ENCODE assay signal across 15 mouse cellular contexts in genomic region chr7:118887303-118888055, GRCm38 (mm10). TPM values are rescaled to one million over a fixed set of nuclear protein-coding genes. Genes with fewer than 3 reads are reported as not detected.
DNase-seq lines count a peak whose midpoint lies in the region; ATAC-seq lines count a peak whose summit lies in the region.
"Had no signal": no experiment of that assay in that cellular context is flagged by ENCODE, and none has a peak within 500 bp of the region (broad histone marks: within the 10 kb centered on the region; RNA-seq: fewer than 3 reads in every experiment).

No protein-coding gene starts in this region.

- 0 out of 2 replicates have a peak, but pooled peaks have one; percentile 20 for ATAC-seq in forebrain, embryonic 12.5 days (ENCODE audit: low FRiP score)
- ATAC-seq in forebrain, embryonic 16.5 days = no peak
- ATAC-seq in midbrain, embryonic 11.5 days (ENCODE audit: low FRiP score) = peak; percentile 45; the same call in 1 of the 2 replicates
- no peak for ATAC-seq in midbrain, embryonic 16.5 days
- no peak for ATAC-seq in embryonic facial prominence, embryonic 13.5 days (ENCODE audit: insufficient number of reproducible peaks, insufficient read depth, low FRiP score, low TSS enrichment, low read depth)
- peak; percentile 69; the same call in 1 of the 2 replicates for ATAC-seq in neural tube, embryonic 11.5 days (ENCODE audit: insufficient read depth, low FRiP score, low TSS enrichment)

- no peaks in the 10 kb centered on the region for H3K27me3 ChIP-seq in forebrain, embryonic 12.5 days
- no peaks in the 10 kb centered on the region for H3K27me3 ChIP-seq in forebrain, embryonic 16.5 days (replicated peaks; ENCODE audit: control insufficient read depth, insufficient read depth, low read length)
- no peaks in the 10 kb centered on the region for H3K27me3 ChIP-seq in midbrain, embryonic 11.5 days (ENCODE audit: control insufficient read depth, insufficient read depth, low read length)
- H3K27me3 ChIP-seq in midbrain, embryonic 16.5 days (ENCODE audit: control insufficient read depth, insufficient read depth, low read depth, low read length) = no peaks in the 10 kb centered on the region
- H3K27me3 ChIP-seq in embryonic facial prominence, embryonic 13.5 days = no peaks in the 10 kb centered on the region
- no peaks in the 10 kb centered on the region for H3K27me3 ChIP-seq in neural tube, embryonic 11.5 days (ENCODE audit: control insufficient read depth, insufficient read depth, low read length)
- H3K27me3 ChIP-seq: embryonic facial prominence, embryonic 12.5 days; heart, embryonic 13.5 days had no signal

- no peaks in the 10 kb centered on the region for H3K9me3 ChIP-seq in forebrain, embryonic 12.5 days
- H3K9me3 ChIP-seq in forebrain, embryonic 16.5 days (ENCODE audit: control insufficient read depth, low read length) = no peaks in the 10 kb centered on the region
- H3K9me3 ChIP-seq in midbrain, embryonic 11.5 days (ENCODE audit: control insufficient read depth, low read length) = no peaks in the 10 kb centered on the region
- H3K9me3 ChIP-seq in midbrain, embryonic 16.5 days (replicated peaks; ENCODE audit: control insufficient read depth, low read length, poor library complexity, severe bottlenecking) = no peaks in the 10 kb centered on the region
- H3K9me3 ChIP-seq in embryonic facial prominence, embryonic 13.5 days = no peaks in the 10 kb centered on the region; the same call in 1 of the 2 replicates
- no peaks in the 10 kb centered on the region for H3K9me3 ChIP-seq in neural tube, embryonic 11.5 days (ENCODE audit: control insufficient read depth, low read length)
- H3K9me3 ChIP-seq: embryonic facial prominence, embryonic 12.5 days; G1E; heart, embryonic 13.5 days; megakaryocyte, embryonic 14.5 days had no signal

- H3K4me2 ChIP-seq in forebrain, embryonic 12.5 days = no peak overlapping the region
- H3K4me2 ChIP-seq in forebrain, embryonic 16.5 days (ENCODE audit: low read length) = no peak overlapping the region
- no peak overlapping the region for H3K4me2 ChIP-seq in midbrain, embryonic 11.5 days
- no peak overlapping the region for H3K4me2 ChIP-seq in midbrain, embryonic 16.5 days (ENCODE audit: low read length)
- no peak overlapping the region for H3K4me2 ChIP-seq in embryonic facial prominence, embryonic 13.5 days
- H3K4me2 ChIP-seq in neural tube, embryonic 11.5 days (ENCODE audit: low read depth) = no peak overlapping the region
- H3K4me2 ChIP-seq: embryonic facial prominence, embryonic 12.5 days; heart, embryonic 13.5 days had no signal

- no peak overlapping the region for H3K9ac ChIP-seq in forebrain, embryonic 12.5 days
- no peak overlapping the region for H3K9ac ChIP-seq in forebrain, embryonic 16.5 days (replicated peaks; ENCODE audit: low read depth, low read length)
- H3K9ac ChIP-seq in midbrain, embryonic 11.5 days (ENCODE audit: low read length) = no peak overlapping the region
- no peak overlapping the region for H3K9ac ChIP-seq in midbrain, embryonic 16.5 days (ENCODE audit: low read depth, low read length)
- H3K9ac ChIP-seq in embryonic facial prominence, embryonic 13.5 days = no peak overlapping the region
- no peak overlapping the region for H3K9ac ChIP-seq in neural tube, embryonic 11.5 days (ENCODE audit: low read length)
- H3K9ac ChIP-seq: embryonic facial prominence, embryonic 12.5 days; heart, embryonic 13.5 days had no signal

- no peak overlapping the region for H3K4me3 ChIP-seq in forebrain, embryonic 12.5 days (replicated peaks)
- H3K4me3 ChIP-seq in forebrain, embryonic 16.5 days (replicated peaks; ENCODE audit: low read length) = no peak overlapping the region
- no peak overlapping the region for H3K4me3 ChIP-seq in midbrain, embryonic 11.5 days (ENCODE audit: low read depth, low read length)
- no peak overlapping the region for H3K4me3 ChIP-seq in midbrain, embryonic 16.5 days (ENCODE audit: low read depth, low read length)
- H3K4me3 ChIP-seq in embryonic facial prominence, embryonic 13.5 days = no peak overlapping the region
- H3K4me3 ChIP-seq in neural tube, embryonic 11.5 days (ENCODE audit: low read depth, low read length) = no peak overlapping the region
- H3K4me3 ChIP-seq: embryonic facial prominence, embryonic 12.5 days; heart, embryonic 13.5 days; layer of hippocampus, adult 2 months; megakaryocyte, embryonic 14.5 days had no signal

- H3K36me3 ChIP-seq in forebrain, embryonic 12.5 days (replicated peaks) = no peaks in the 10 kb centered on the region
- H3K36me3 ChIP-seq in forebrain, embryonic 16.5 days (ENCODE audit: control insufficient read depth, insufficient read depth) = no peaks in the 10 kb centered on the region
- no peaks in the 10 kb centered on the region for H3K36me3 ChIP-seq in midbrain, embryonic 11.5 days (ENCODE audit: control insufficient read depth, insufficient read depth, low read length)
- no peaks in the 10 kb centered on the region for H3K36me3 ChIP-seq in midbrain, embryonic 16.5 days (ENCODE audit: control insufficient read depth, insufficient read depth, low read length)
- no peaks in the 10 kb centered on the region for H3K36me3 ChIP-seq in embryonic facial prominence, embryonic 13.5 days
- no peaks in the 10 kb centered on the region for H3K36me3 ChIP-seq in neural tube, embryonic 11.5 days (ENCODE audit: control insufficient read depth, insufficient read depth, low read length)
- H3K36me3 ChIP-seq: embryonic facial prominence, embryonic 12.5 days; G1E; heart, embryonic 13.5 days had no signal

- intact Hi-C loops in gastrocnemius, postnatal 36 days (cut with DNase I) = no loop called here

- WGBS in forebrain, embryonic 12.5 days = 15% methylated on average over 6 of the region's 6 CpGs
- 29% methylated on average over 6 of the region's 6 CpGs for WGBS in forebrain, embryonic 16.5 days
- WGBS in midbrain, embryonic 11.5 days = 24% methylated on average over 6 of the region's 6 CpGs
- WGBS in midbrain, embryonic 16.5 days = 17% methylated on average over 6 of the region's 6 CpGs
- WGBS in embryonic facial prominence, embryonic 13.5 days = 29% methylated on average over 6 of the region's 6 CpGs
- WGBS in neural tube, embryonic 11.5 days = 14% methylated on average over 6 of the region's 6 CpGs

- peak; percentile 90 for DNase-seq in midbrain, embryonic 11.5 days (ENCODE audit: low spot score, missing footprints)
- peak; percentile 52 for DNase-seq in neural tube, embryonic 11.5 days (ENCODE audit: low spot score)
- DNase-seq in frontal cortex, adult 2 months (ENCODE audit: extremely low spot score in 1 of 2, low spot score in 1 of 2) = no peak
- DNase-seq in gastrocnemius, postnatal 36 days = no peak
- DNase-seq: cerebellum, adult 2 months; right cerebral cortex, postnatal 25 days had no signal

- H3K27ac ChIP-seq in forebrain, embryonic 12.5 days = peak overlapping the region; percentile 33; the same call in 1 of the 2 replicates
- no peak overlapping the region for H3K27ac ChIP-seq in forebrain, embryonic 16.5 days (ENCODE audit: low read length)
- H3K27ac ChIP-seq in midbrain, embryonic 11.5 days (ENCODE audit: low read depth, low read length) = no peak overlapping the region
- H3K27ac ChIP-seq in midbrain, embryonic 16.5 days (ENCODE audit: low read length) = no peak overlapping the region
- peak overlapping the region; percentile 0; the same call in 1 of the 2 replicates for H3K27ac ChIP-seq in embryonic facial prominence, embryonic 13.5 days
- H3K27ac ChIP-seq in neural tube, embryonic 11.5 days (ENCODE audit: low read depth, low read length) = 0 out of 2 replicates have a peak overlapping the region, but pooled peaks have one; percentile 44
- H3K27ac ChIP-seq: embryonic facial prominence, embryonic 12.5 days; heart, embryonic 13.5 days; layer of hippocampus, adult 2 months had no signal

- H3K4me1 ChIP-seq in forebrain, embryonic 12.5 days = peaks cover 26% of the 10 kb centered on the region
- H3K4me1 ChIP-seq in forebrain, embryonic 16.5 days (replicated peaks; ENCODE audit: control insufficient read depth, insufficient read depth, low read length) = peaks cover 4% of the 10 kb centered on the region
- H3K4me1 ChIP-seq in midbrain, embryonic 11.5 days (ENCODE audit: control insufficient read depth, insufficient read depth, low read length) = peaks cover 15% of the 10 kb centered on the region
- peaks cover 3% of the 10 kb centered on the region; the same call in 1 of the 2 replicates for H3K4me1 ChIP-seq in midbrain, embryonic 16.5 days (ENCODE audit: control insufficient read depth, insufficient read depth, low read length)
- H3K4me1 ChIP-seq in embryonic facial prominence, embryonic 13.5 days = peaks cover 31% of the 10 kb centered on the region
- H3K4me1 ChIP-seq in neural tube, embryonic 11.5 days (ENCODE audit: control insufficient read depth, insufficient read depth, low read length) = peaks cover 12% of the 10 kb centered on the region; the same call in 1 of the 2 replicates

RNA-seq across cellular contexts. Expression of gene Knop1, which starts 31.4 kb away (rescaled TPM):
- polyA plus RNA-seq in forebrain, embryonic 12.5 days (2016; fragmentation: Nextera tagmentation; extraction: Ambion mirVana) = 127 and 130 TPM in 2 replicates
- polyA plus RNA-seq in forebrain, embryonic 16.5 days (2015; fragmentation: Nextera tagmentation; extraction: Ambion mirVana) = 69.1 and 70.3 TPM in 2 replicates
- polyA plus RNA-seq in midbrain, embryonic 11.5 days (2014; fragmentation: Nextera tagmentation; extraction: Ambion mirVana) = 109 and 118 TPM in 2 replicates
- polyA plus RNA-seq in midbrain, embryonic 16.5 days (2015; fragmentation: Nextera tagmentation; extraction: Ambion mirVana) = 54.9 and 61.0 TPM in 2 replicates
- 135 and 144 TPM in 2 replicates for polyA plus RNA-seq in embryonic facial prominence, embryonic 13.5 days (2015; fragmentation: Nextera tagmentation; extraction: Ambion mirVana)
- polyA plus RNA-seq in neural tube, embryonic 11.5 days (2014; fragmentation: Nextera tagmentation; extraction: Ambion mirVana) = 125 and 131 TPM in 2 replicates
- polyA plus RNA-seq in frontal cortex, adult 2 months (2012; rRNA removed) = 17.5 and 17.8 TPM in 2 replicates
- total RNA-seq in gastrocnemius, postnatal 36 days (2021) = 10 to 100 TPM; 22.2 to 27.1 TPM

RNA-seq across cellular contexts. Expression of gene Iqck, which starts 31.9 kb away (rescaled TPM):
- polyA plus RNA-seq in forebrain, embryonic 12.5 days (2016; fragmentation: Nextera tagmentation; extraction: Ambion mirVana) = 3.9 and 4.4 TPM in 2 replicates
- polyA plus RNA-seq in forebrain, embryonic 16.5 days (2015; fragmentation: Nextera tagmentation; extraction: Ambion mirVana) = 3.9 and 4.5 TPM in 2 replicates
- polyA plus RNA-seq in midbrain, embryonic 11.5 days (2014; fragmentation: Nextera tagmentation; extraction: Ambion mirVana) = 3.1 and 3.2 TPM in 2 replicates
- 4.7 and 4.8 TPM in 2 replicates for polyA plus RNA-seq in midbrain, embryonic 16.5 days (2015; fragmentation: Nextera tagmentation; extraction: Ambion mirVana)
- 3.0 and 3.3 TPM in 2 replicates for polyA plus RNA-seq in embryonic facial prominence, embryonic 13.5 days (2015; fragmentation: Nextera tagmentation; extraction: Ambion mirVana)
- 2.9 and 3.2 TPM in 2 replicates for polyA plus RNA-seq in neural tube, embryonic 11.5 days (2014; fragmentation: Nextera tagmentation; extraction: Ambion mirVana)
- 9.1 and 10.0 TPM in 2 replicates for polyA plus RNA-seq in frontal cortex, adult 2 months (2012; rRNA removed)
- total RNA-seq in gastrocnemius, postnatal 36 days (2021) = under 1 TPM in 1 of 2 experiments, not detected in 1; 0.52 TPM

Comparison
In these comparisons a context has a peak if more than half of its experiments do, and no peak if none do; other contexts are left out.
1. ATAC-seq: peak in forebrain, embryonic 12.5 days (single experiment), midbrain, embryonic 11.5 days (single experiment) and neural tube, embryonic 11.5 days (single experiment); none in forebrain, embryonic 16.5 days (single experiment), midbrain, embryonic 16.5 days (single experiment) and embryonic facial prominence, embryonic 13.5 days (single experiment).
2. H3K27ac ChIP-seq: peak in forebrain, embryonic 12.5 days (single experiment), embryonic facial prominence, embryonic 13.5 days (single experiment) and neural tube, embryonic 11.5 days (single experiment); none in forebrain, embryonic 16.5 days (single experiment), midbrain, embryonic 11.5 days (single experiment) and midbrain, embryonic 16.5 days (single experiment).
3. DNase-seq: peak in midbrain, embryonic 11.5 days (single experiment) and neural tube, embryonic 11.5 days (single experiment); none in frontal cortex, adult 2 months (0 of 2) and gastrocnemius, postnatal 36 days (0 of 2).